Mouse (Mus musculus) stomach, embryonic 14.5 days (tissue): ENCODE measurements around the gene Dnah10. TPM values are rescaled to one million over a fixed set of nuclear protein-coding genes. Genes with fewer than 3 reads are reported as not detected.
"Not testable (repeated sequence)": the region's sequence is repeated elsewhere in the genome, so short reads cannot be mapped to it uniquely, and the experiment has no call there.

Experiments used
- ATAC-seq: fragments of 200-750 bp; cut with Nextera tagmentation; 2 replicates; pipeline ENCODE4 v1.8.0; 2017; ENCODE audit warnings: low read depth, moderate TSS enrichment; ENCODE audit not compliant: insufficient number of reproducible peaks, insufficient read depth, low FRiP score
- H3K27ac ChIP-seq: fragments of 300-500 bp; sonication (generic); 2 replicates; pipeline ENCODE4 v1.5.1; 2014; ENCODE audit warnings: mild to moderate bottlenecking, low read length, moderate library complexity, mixed read lengths
- H3K27me3 ChIP-seq: fragments of 300-500 bp; sonication (generic); 2 replicates; pipeline ENCODE4 v1.6.1; 2014; ENCODE audit warnings: low read length, control low read depth, mixed read lengths; ENCODE audit not compliant: control insufficient read depth, insufficient read depth
- H3K36me3 ChIP-seq: fragments of 300-500 bp; sonication (generic); 2 replicates; pipeline ENCODE4 v1.6.1; 2014; ENCODE audit warnings: mild to moderate bottlenecking, control low read depth, low read length, moderate library complexity, mixed read lengths; ENCODE audit not compliant: control insufficient read depth, insufficient read depth
- H3K4me1 ChIP-seq: fragments of 300-500 bp; sonication (generic); 2 replicates; pipeline ENCODE4 v1.6.1; 2014; ENCODE audit warnings: low read length, control low read depth, mixed read lengths; ENCODE audit not compliant: control insufficient read depth, insufficient read depth
- H3K4me2 ChIP-seq: fragments of 300-500 bp; sonication (generic); replicated peaks from 2 replicates; pipeline ENCODE4 v1.6.1; 2014; ENCODE audit warnings: low read depth, low read length, control low read depth
- H3K4me3 ChIP-seq: fragments of 300-500 bp; sonication (generic); 2 replicates; pipeline ENCODE4 v1.5.1; 2014; ENCODE audit warnings: low read depth, low read length, control low read depth
- H3K9ac ChIP-seq: fragments of 300-500 bp; sonication (generic); replicated peaks from 2 replicates; pipeline ENCODE4 v1.6.1; 2014; ENCODE audit warnings: low read depth, mild to moderate bottlenecking, control low read depth, low read length, moderate library complexity, mixed read lengths
- H3K9me3 ChIP-seq: fragments of 300-500 bp; sonication (generic); 2 replicates; pipeline ENCODE4 v1.6.1; 2016; ENCODE audit warnings: low read depth, low read length, control low read depth; ENCODE audit not compliant: control insufficient read depth
- WGBS: fragments of 180-500 bp; shearing (Covaris S2); extraction: QIAGEN DNeasy Blood & Tissue Kit; methylation state at CpG from one replicate; pipeline ENCODE4 v1.1.7; 2014; 5-methylcytosine and 5-hydroxymethylcytosine counted together
- polyA plus RNA-seq: library from polyadenylated mRNA; unstranded; fragments of >200 nt; fragmentation: Nextera tagmentation; extraction: Ambion mirVana; gene quantifications from 2 replicates; pipeline ENCODE4 v1.2.1, GENCODE M21; 2014

The Dnah10 gene
- polyA plus RNA-seq, 1 experiment from 2014 or later, result 0.03 TPM

DNA sequence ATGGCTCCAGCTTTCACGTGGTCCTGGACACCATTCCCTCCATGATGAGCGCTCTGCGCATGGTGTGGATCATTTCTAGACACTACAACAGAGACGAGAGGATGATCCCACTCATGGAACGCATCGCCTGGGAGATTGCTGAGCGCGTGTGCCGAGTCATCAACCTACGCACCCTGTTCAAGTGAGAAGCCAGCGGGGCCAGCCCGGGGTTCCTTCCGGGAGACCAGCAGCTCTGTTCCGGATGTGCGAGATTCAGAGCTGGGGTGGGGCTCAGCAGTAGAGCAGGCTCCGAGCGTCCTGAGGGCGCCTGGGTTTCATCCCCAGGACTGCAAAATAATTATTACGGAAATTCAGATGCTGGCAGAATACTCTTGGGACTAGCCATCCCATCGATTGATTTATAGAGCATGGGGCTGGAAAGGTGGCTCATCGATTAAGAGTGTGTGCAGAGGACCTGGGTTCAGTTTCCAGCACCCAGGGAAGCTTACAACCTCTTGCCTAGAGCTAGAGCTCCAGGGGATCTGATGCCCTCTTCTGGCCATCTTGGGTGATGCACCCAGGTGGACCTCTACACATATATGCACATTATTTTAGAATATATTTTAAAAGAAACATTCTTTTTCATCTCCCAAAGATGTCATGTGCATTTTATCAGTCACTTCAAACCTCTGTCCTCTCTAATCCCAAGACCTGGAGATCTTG is 17.2 kb downstream of the Dnah10 start:
- no peaks in the 10 kb centered on the region for H3K9me3 ChIP-seq
- no peak for ATAC-seq
- no peaks in the 10 kb centered on the region for H3K27me3 ChIP-seq
- no peaks in the 10 kb centered on the region for H3K36me3 ChIP-seq
- WGBS, result 95% methylated on average over 21 of the region's 21 CpGs
- H3K9ac ChIP-seq, result no peak overlapping the region
- no peak overlapping the region for H3K27ac ChIP-seq
- H3K4me3 ChIP-seq, result no peak overlapping the region
- H3K4me2 ChIP-seq, result no peak overlapping the region
- no peaks in the 10 kb centered on the region for H3K4me1 ChIP-seq

DNA sequence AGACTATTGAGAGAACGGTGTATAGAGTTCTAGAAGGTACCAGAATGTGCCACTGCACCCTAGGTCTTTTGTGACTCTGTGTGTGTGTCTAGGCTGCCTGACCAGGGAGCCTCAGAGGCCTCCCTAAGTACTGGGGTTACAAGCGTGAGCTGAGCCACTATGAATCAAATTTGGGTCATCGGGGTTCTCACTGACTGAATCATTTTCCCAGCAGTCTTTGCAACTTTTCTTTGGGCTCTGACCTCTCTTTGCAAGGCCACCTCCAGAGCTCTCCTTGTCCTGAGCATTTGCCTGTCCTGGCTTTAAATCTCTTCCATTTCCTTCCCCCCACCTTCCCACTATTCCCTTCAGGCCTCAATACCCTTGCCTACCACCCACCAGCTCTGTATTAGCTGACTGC is 19.0 kb downstream of the Dnah10 start:
- 90% methylated on average over 3 of the region's 3 CpGs for WGBS
- H3K27ac ChIP-seq, result no peak overlapping the region

DNA sequence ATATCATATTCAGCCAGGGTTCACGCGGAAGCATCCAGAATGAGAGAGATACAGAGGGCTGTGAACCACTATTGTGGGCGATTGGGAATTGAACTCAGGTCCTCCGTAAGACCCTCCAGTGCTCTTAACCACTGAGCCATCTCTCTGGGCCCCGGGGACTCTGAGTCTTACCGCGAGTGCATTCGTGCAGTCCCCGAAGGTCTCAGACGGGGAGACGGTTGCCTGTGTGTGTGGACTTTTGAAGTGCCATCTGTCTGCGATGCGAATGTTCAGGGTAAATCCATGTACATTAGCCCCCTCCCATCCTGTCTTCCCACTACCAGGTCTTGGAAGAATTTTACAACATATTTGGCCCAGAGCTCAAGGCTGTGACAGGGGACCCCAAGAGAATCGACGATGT is 21.3 kb downstream of the Dnah10 start:
- WGBS, result 94% methylated on average over 15 of the region's 15 CpGs

More for the DNA sequence above, 19.0 kb downstream of the Dnah10 start:
- no peak overlapping the region for H3K9ac ChIP-seq
- no peaks in the 10 kb centered on the region for H3K27me3 ChIP-seq
- no peaks in the 10 kb centered on the region for H3K36me3 ChIP-seq
- no peak for ATAC-seq
- no peaks in the 10 kb centered on the region for H3K9me3 ChIP-seq
- no peak overlapping the region for H3K4me2 ChIP-seq
- no peaks in the 10 kb centered on the region for H3K4me1 ChIP-seq
- no peak overlapping the region for H3K4me3 ChIP-seq

DNA sequence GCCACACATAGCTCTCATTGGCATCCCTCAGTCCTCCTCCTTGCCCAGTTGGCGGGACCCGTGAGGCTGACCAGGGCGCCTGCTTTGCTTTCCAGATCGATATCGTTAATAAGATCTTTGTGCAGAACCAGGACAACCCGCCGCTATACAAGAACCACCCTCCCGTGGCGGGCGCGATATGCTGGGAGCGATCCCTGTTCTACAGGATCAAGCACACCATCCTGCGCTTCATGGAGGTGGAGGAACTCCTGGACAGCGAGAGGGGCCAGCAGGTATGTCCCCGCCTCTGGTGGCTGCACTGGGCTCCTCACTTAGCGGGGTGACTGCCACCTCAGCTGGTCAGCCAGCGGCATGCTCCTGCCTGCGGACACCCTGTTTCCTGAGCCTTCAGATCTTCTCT is 23.4 kb downstream of the Dnah10 start:
- no peak overlapping the region for H3K9ac ChIP-seq
- no peak for ATAC-seq
- H3K27ac ChIP-seq, result no peak overlapping the region
- H3K27me3 ChIP-seq, result no peaks in the 10 kb centered on the region
- WGBS, result 84% methylated on average over 18 of the region's 18 CpGs
- H3K36me3 ChIP-seq, result no peaks in the 10 kb centered on the region
- H3K9me3 ChIP-seq, result no peaks in the 10 kb centered on the region
- H3K4me2 ChIP-seq, result no peak overlapping the region
- H3K4me1 ChIP-seq, result no peaks in the 10 kb centered on the region
- H3K4me3 ChIP-seq, result no peak overlapping the region

More for the DNA sequence above, 21.3 kb downstream of the Dnah10 start:
- Histone ChIP-seq H3K9ac (no peak overlapping the region), H3K9me3 (no peaks in the 10 kb centered on the region), H3K36me3 (no peaks in the 10 kb centered on the region), H3K4me3 (no peak overlapping the region), H3K27ac (no peak overlapping the region), H3K4me2 (no peak overlapping the region), H3K27me3 (no peaks in the 10 kb centered on the region), H3K4me1 (no peaks in the 10 kb centered on the region)
- ATAC-seq, result no peak

DNA sequence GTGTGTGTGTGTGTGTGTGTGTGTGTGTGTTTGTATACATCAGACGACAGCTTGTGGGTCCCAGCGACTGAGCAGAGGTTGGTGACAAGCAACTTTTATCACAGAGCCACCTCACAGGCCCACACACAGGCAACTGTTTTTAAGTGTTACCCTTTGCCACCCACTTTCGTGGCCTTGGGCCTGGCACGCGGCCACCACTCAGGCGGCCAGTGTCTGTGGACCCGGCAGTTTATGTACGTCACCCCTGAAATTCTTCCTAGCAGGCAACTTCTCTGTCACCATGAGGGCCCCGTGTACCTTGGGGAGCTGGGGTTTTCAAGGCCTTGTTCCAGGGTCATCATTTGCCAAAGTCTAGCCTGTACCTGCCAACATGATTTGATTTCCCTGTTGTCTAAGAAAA is 26.8 kb downstream of the Dnah10 start:
- Histone ChIP-seq H3K27ac (no peak overlapping the region), H3K27me3 (no peaks in the 10 kb centered on the region), H3K4me3 (no peak overlapping the region), H3K9me3 (no peaks in the 10 kb centered on the region), H3K4me1 (no peaks in the 10 kb centered on the region), H3K9ac (no peak overlapping the region), H3K4me2 (no peak overlapping the region), H3K36me3 (no peaks in the 10 kb centered on the region)
- ATAC-seq, result no peak
- WGBS, result 85% methylated on average over 9 of the region's 9 CpGs

DNA sequence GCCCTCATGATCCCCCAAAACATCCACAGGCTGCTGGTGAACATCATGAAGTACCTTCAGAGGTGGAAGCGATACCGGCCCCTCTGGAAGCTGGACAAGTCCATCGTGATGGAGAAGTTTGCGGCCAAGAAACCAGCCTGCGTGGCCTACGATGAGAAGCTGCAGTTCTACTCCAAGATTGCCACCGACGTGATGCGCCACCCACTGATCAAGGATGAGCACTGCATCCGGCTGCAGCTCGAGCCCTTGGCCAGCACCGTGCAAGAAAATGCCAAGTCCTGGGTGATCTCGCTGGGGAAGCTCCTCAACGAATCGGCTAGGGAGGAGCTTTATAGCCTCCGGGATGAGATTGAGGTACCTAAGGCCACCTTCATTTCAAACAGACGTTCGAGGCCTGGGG is 36.1 kb downstream of the Dnah10 start:
- no peak overlapping the region for H3K4me3 ChIP-seq

DNA sequence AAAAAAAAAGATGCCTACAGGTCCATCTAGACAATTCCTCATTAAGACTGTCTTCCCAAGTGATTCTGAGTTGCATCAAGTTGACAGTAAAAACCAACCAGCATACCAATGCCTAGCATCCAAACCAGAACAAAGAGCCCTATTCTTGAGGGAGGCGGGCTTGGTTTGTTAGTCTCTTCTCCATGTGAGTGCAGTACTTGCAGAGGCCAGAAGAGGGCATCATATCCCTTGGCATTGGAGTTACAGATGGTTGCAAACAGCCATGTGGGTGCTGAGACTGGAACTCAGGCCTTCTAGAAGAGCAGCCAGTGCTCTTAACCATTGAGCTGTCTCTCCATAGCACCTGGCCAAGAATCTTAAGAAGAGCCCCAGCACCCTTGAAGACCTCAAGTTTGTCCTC is 36.9 kb downstream of the Dnah10 start:
- H3K4me2 ChIP-seq, result no peak overlapping the region
- ATAC-seq, result no peak
- H3K27ac ChIP-seq, result no peak overlapping the region
- no peaks in the 10 kb centered on the region for H3K36me3 ChIP-seq
- no peak overlapping the region for H3K9ac ChIP-seq
- no peak overlapping the region for H3K4me3 ChIP-seq
- H3K27me3 ChIP-seq, result no peaks in the 10 kb centered on the region
- no peaks in the 10 kb centered on the region for H3K4me1 ChIP-seq
- 94% methylated on average over 1 of the region's 1 CpGs for WGBS
- H3K9me3 ChIP-seq, result no peaks in the 10 kb centered on the region

More for the DNA sequence above, 36.1 kb downstream of the Dnah10 start:
- Histone ChIP-seq H3K36me3 (no peaks in the 10 kb centered on the region), H3K27ac (no peak overlapping the region), H3K27me3 (no peaks in the 10 kb centered on the region), H3K9ac (no peak overlapping the region), H3K9me3 (no peaks in the 10 kb centered on the region), H3K4me2 (no peak overlapping the region), H3K4me1 (no peaks in the 10 kb centered on the region)
- ATAC-seq, result no peak
- WGBS, result 58% methylated on average over 18 of the region's 18 CpGs

DNA sequence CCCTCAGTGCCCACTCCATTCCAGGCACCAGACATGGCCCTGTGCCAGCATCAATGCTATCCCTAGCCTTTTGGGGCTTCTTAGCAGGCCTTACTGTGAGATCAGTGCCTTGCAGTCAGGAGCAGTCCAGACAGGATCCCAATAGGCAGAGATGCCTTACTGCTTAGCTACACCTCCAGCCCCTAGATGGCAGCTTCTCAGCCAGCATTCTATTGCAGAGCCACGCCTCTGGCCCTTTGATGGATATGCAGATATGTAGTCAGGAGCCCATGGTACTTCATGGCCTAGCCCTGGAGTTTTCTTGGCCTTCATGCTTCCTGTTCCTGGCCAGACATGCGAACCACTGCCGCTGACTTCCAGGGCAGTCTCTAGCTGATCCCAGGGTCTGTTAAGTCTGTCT is 49.7 kb downstream of the Dnah10 start:
- no peaks in the 10 kb centered on the region for H3K36me3 ChIP-seq
- no peak overlapping the region for H3K4me3 ChIP-seq
- 72% methylated on average over 3 of the region's 3 CpGs for WGBS
- no peak overlapping the region for H3K9ac ChIP-seq
- H3K4me1 ChIP-seq, result no peaks in the 10 kb centered on the region
- H3K4me2 ChIP-seq, result no peak overlapping the region
- H3K27ac ChIP-seq, result no peak overlapping the region
- no peaks in the 10 kb centered on the region for H3K27me3 ChIP-seq
- no peak for ATAC-seq
- H3K9me3 ChIP-seq, result no peaks in the 10 kb centered on the region

DNA sequence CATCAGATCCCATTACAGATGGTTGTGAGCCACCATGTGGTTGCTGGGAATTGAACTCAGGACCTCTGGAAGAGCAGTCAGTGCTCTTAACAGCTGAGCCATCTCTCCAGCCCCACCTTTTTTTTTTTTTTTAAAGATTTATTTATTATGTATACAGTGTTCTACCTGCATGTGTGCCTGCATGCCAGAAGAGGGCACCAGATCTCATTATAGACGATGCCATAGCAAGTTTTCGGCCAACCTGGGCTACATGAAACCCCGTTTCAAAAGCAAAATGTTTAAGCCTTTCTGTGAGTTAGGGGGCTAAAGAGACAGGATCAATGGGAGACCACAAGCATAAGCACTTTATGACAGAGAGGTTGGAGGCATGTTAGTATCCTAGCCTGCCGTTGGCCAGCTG is 51.4 kb downstream of the Dnah10 start:
- not testable (repeated sequence) for H3K4me2 ChIP-seq, H3K9me3 ChIP-seq, H3K27me3 ChIP-seq, H3K4me1 ChIP-seq, H3K27ac ChIP-seq, H3K4me3 ChIP-seq, ATAC-seq, H3K9ac ChIP-seq, H3K36me3 ChIP-seq
- WGBS, result 87% methylated on average over 4 of the region's 4 CpGs
